ENCODE assay signal across 15 mouse cellular contexts in genomic region chr4:107552696-107553095, GRCm38 (mm10).
DNase-seq lines count a peak whose midpoint lies in the region; ATAC-seq and TF ChIP-seq lines count a peak whose summit lies in the region.
"Had no signal": no experiment of that assay in that cellular context is flagged by ENCODE, and none has a peak within 500 bp of the region (broad histone marks: within the 10 kb centered on the region; RNA-seq: fewer than 3 reads in every experiment).

No protein-coding gene starts in this region.

- no peak overlapping the region for H3K9ac ChIP-seq in forebrain, embryonic 13.5 days
- H3K9ac ChIP-seq: intestine, embryonic 15.5 days; midbrain, embryonic 15.5 days; neural tube, embryonic 12.5 days had no signal

- no peak overlapping the region for H3K4me3 ChIP-seq in gastrocnemius, adult 2 months
- no peak overlapping the region for H3K4me3 ChIP-seq in forebrain, embryonic 13.5 days
- H3K4me3 ChIP-seq: erythroblast, embryonic 14.5 days; hindbrain, embryonic 10.5 days; intestine, embryonic 15.5 days; midbrain, embryonic 15.5 days; neural tube, embryonic 12.5 days had no signal

- intact Hi-C loops in gastrocnemius, adult 2 months (cut with DNase I) = no loop called here

- H3K27me3 ChIP-seq in forebrain, embryonic 13.5 days = no peaks in the 10 kb centered on the region
- H3K27me3 ChIP-seq: intestine, embryonic 15.5 days; midbrain, embryonic 15.5 days; neural tube, embryonic 12.5 days had no signal

- H3K4me1 ChIP-seq in forebrain, embryonic 13.5 days = no peaks in the 10 kb centered on the region
- H3K4me1 ChIP-seq: intestine, embryonic 15.5 days; midbrain, embryonic 15.5 days; neural tube, embryonic 12.5 days had no signal

- TF ChIP-seq CTCF in gastrocnemius, adult 2 months (IDR thresholded peaks at IDR 0.05) = no peak

- DNase-seq in gastrocnemius, adult 2 months = peak; percentile 20
- no peak for DNase-seq in gastrocnemius, postnatal 10 days
- peak; percentile 31 to 57 for DNase-seq in kidney, postnatal 36 days
- no peak for DNase-seq in kidney, adult 18-20 months
- peak; percentile 24 for DNase-seq in MN1 (ENCODE audit: low spot score)
- no peak for DNase-seq in left cerebral cortex, adult 18-20 months (ENCODE audit: low spot score in 2 of 2)

- H3K36me3 ChIP-seq in forebrain, embryonic 13.5 days (ENCODE audit: poor library complexity, severe bottlenecking) = no peaks in the 10 kb centered on the region
- H3K36me3 ChIP-seq: hindbrain, embryonic 10.5 days; intestine, embryonic 15.5 days; midbrain, embryonic 15.5 days; neural tube, embryonic 12.5 days had no signal

- 77% methylated on average over 5 of the region's 5 CpGs for WGBS in forebrain, embryonic 13.5 days

- H3K4me2 ChIP-seq in forebrain, embryonic 13.5 days = no peak overlapping the region
- H3K4me2 ChIP-seq: intestine, embryonic 15.5 days; liver, embryonic 11.5 days; midbrain, embryonic 15.5 days; neural tube, embryonic 12.5 days had no signal

- ATAC-seq in common myeloid progenitor, adult 5-6 weeks (replicated peaks; ENCODE audit: low read depth, poor library complexity, severe bottlenecking) = 0 out of 2 replicates have a peak, but pooled peaks have one; percentile 25
- no peak for ATAC-seq in forebrain, embryonic 13.5 days
- ATAC-seq: activated CD4-positive, CD25-positive, alpha-beta regulatory T cell, adult 4 months; intestine, embryonic 15.5 days; midbrain, embryonic 15.5 days had no signal

- H3K9me3 ChIP-seq in forebrain, embryonic 13.5 days (replicated peaks) = no peaks in the 10 kb centered on the region
- H3K9me3 ChIP-seq: hindbrain, embryonic 10.5 days; intestine, embryonic 15.5 days; midbrain, embryonic 15.5 days; neural tube, embryonic 12.5 days had no signal

- no peak overlapping the region for H3K27ac ChIP-seq in gastrocnemius, adult 2 months
- no peak overlapping the region for H3K27ac ChIP-seq in forebrain, embryonic 13.5 days
- H3K27ac ChIP-seq: hindbrain, embryonic 10.5 days; intestine, embryonic 15.5 days; midbrain, embryonic 15.5 days; neural tube, embryonic 12.5 days had no signal

Comparison
In these comparisons a context has a peak if more than half of its experiments do, and no peak if none do; other contexts are left out.
1. DNase-seq: peak in gastrocnemius, adult 2 months (single experiment), kidney, postnatal 36 days (2 of 2) and MN1 (single experiment); none in gastrocnemius, postnatal 10 days (single experiment), kidney, adult 18-20 months (single experiment) and left cerebral cortex, adult 18-20 months (0 of 2).